Mouse (Mus musculus) gastrocnemius, postnatal 36 days (tissue): ENCODE results near the gene Asns. TPM values are rescaled to one million over a fixed set of nuclear protein-coding genes. Genes with fewer than 3 reads are reported as not detected.
"Not testable (repeated sequence)": the region's sequence is repeated elsewhere in the genome, so short reads cannot be mapped to it uniquely, and the experiment has no call there.

Experiments
- DNase-seq, 2 experiments: peaks; one replicate each; pipeline ENCODE4 v3.0.0; 2022
- intact Hi-C: fragments of 180-260 bp; cut with DNase I; formaldehyde crosslinking; loops from one replicate; pipeline ENCODE4 v1.15.1; 2025
- total RNA-seq, 2 experiments: library from RNA; stranded (reverse); gene quantifications; 2 replicates each; pipeline ENCODE4 v1.2.3; 2021

The Asns gene
- total RNA-seq, 2 experiments from 2014 or later = 1.4 to 1.6 TPM

- intact Hi-C loops = no loop called here
- no peak for DNase-seq
Measured at GRCm38 (mm10) chr6:7689180-7689579, 3.9 kb downstream of the Asns start.

- intact Hi-C loops = no loop called here
- DNase-seq = no peak
Measured at GRCm38 (mm10) chr6:7686047-7686446, 7.0 kb downstream of the Asns start.

- DNase-seq = no peak
- intact Hi-C loops = no loop called here
Measured at GRCm38 (mm10) chr6:7676194-7676901, 16.7 kb downstream of the Asns start.

GRCm38 (mm10) chr6:7672438-7673253 is 20.4 kb downstream of the Asns start:
- intact Hi-C loops = no loop called here
- no peak for DNase-seq

- DNase-seq = no peak
- intact Hi-C loops = no loop called here
Measured at GRCm38 (mm10) chr6:7671429-7671828, 21.6 kb downstream of the Asns start.

- intact Hi-C loops = no loop called here
Measured at GRCm38 (mm10) chr6:7670588-7670987, 22.5 kb downstream of the Asns start.

GRCm38 (mm10) chr6:7669721-7670120 is 23.3 kb downstream of the Asns start:
- intact Hi-C loops = no loop called here
- DNase-seq = no peak

More at GRCm38 (mm10) chr6:7670588-7670987, 22.5 kb downstream of the Asns start:
- no peak for DNase-seq

GRCm38 (mm10) chr6:7668332-7668731 is 24.7 kb downstream of the Asns start:
- intact Hi-C loops = no loop called here
- no peak for DNase-seq

- DNase-seq, intact Hi-C loops: not testable (repeated sequence)
Measured at GRCm38 (mm10) chr6:7665902-7666301, 27.2 kb downstream of the Asns start.

- intact Hi-C loops = no loop called here
- no peak for DNase-seq
Measured at GRCm38 (mm10) chr6:7661455-7661854, 31.6 kb downstream of the Asns start.

GRCm38 (mm10) chr6:7660377-7661080 is 32.5 kb downstream of the Asns start:
- intact Hi-C loops = no loop called here
- no peak for DNase-seq

GRCm38 (mm10) chr6:7656601-7657000 is 36.5 kb downstream of the Asns start:
- intact Hi-C loops = no loop called here
- no peak for DNase-seq

- intact Hi-C loops = no loop called here
- no peak for DNase-seq
Measured at GRCm38 (mm10) chr6:7648458-7648857, 44.6 kb downstream of the Asns start.

Other genes starting within 250 kb of the Asns start
- not detected for gene Tac1, start 138.4 kb downstream of the Asns start, total RNA-seq
- gene C1galt1, start 151.6 kb upstream of the Asns start, total RNA-seq = 10 to 100 TPM; 11.9 to 12.7 TPM